Mouse (Mus musculus) bone marrow macrophage, adult 2 months (primary cell): Measurements from ENCODE around the gene Cyp24a1. TPM values are rescaled to one million over a fixed set of nuclear protein-coding genes. Genes with fewer than 3 reads are reported as not detected.

Experiments
- H3K27ac ChIP-seq: 2 replicates; pipeline ENCODE4 v1.5.1; 2012; ENCODE audit warnings: low read depth, low read length; ENCODE audit not compliant: insufficient read depth
- H3K4me1 ChIP-seq: 2 replicates; pipeline ENCODE4 v1.6.1; 2012; ENCODE audit warnings: low read length; ENCODE audit not compliant: control insufficient read depth, insufficient read depth
- H3K4me3 ChIP-seq: 2 replicates; pipeline ENCODE4 v1.5.1; 2012; ENCODE audit warnings: mild to moderate bottlenecking, low read length, moderate library complexity; ENCODE audit not compliant: insufficient read depth
- CTCF ChIP-seq: IDR thresholded peaks from 2 replicates; pipeline ENCODE4 v1.5.1; 2012; ENCODE audit warnings: low read depth, mild to moderate bottlenecking, low read length, moderate library complexity
- POLR2A ChIP-seq: IDR thresholded peaks from 2 replicates; pipeline ENCODE4 v1.6.1; 2012; ENCODE audit warnings: mild to moderate bottlenecking, low read depth, low read length, borderline replicate concordance
- polyA plus RNA-seq: library from polyadenylated mRNA; stranded (reverse); fragments of >200 nt; gene quantifications from 2 replicates; pipeline ENCODE4 v1.2.4, GENCODE M21; 2012; ENCODE audit not compliant: missing spikeins, insufficient read depth, insufficient read length

The Cyp24a1 gene
- not detected in 2 replicates for polyA plus RNA-seq

DNA sequence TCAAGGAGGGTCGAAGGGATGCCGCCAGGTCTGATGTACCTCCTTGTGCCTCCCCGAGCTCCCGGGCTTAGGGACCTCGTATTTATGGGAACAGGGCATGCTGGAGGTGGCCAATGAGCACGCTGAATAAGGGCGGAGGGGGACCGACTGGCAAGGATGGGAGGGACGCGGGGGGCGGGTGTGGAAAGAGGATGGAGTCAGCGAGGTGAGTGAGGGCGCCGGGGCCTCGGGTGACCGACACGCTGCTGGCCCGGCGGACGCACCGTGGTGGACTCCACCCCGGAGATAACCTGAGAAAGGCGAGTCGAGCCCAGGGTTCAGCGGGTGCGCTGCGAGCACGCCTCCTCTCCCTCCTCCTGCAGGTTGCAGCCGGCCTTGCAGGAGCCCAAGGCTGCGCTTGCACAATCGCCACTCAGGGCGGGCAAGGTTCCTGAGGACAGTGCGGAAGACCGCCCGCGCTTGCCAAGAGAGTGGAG lies at the start of gene Cyp24a1:
TSS of gene Cyp24a1 (minus strand) at position 55 of the 476 bp plus-strand sequence.
- no peaks in the 10 kb centered on the region for H3K4me1 ChIP-seq
- H3K4me3 ChIP-seq: no peak within 1 kb of the TSS
- H3K27ac ChIP-seq: no peak within 1 kb of the TSS

DNA sequence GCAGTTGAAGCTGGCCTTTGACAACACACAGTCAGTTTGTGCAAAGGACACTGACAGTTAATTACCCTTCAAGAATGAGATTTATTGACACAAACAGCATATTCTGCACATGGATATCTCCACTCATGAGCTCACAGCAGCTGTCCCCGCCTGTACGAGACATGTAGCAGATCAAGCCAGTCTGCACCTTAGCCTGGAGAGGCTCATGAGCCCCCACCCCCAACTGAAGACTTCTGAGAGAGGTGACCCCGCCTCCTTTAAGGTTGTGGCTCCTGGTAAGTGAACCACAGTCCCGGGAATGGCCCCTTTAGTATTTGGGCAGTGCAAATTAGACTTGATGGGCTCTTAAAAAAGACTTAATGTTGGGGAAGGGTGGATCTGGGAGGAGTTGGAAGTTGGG lies 48.8 kb upstream of the Cyp24a1 start:
- Histone ChIP-seq H3K4me3 (no peak overlapping the region), H3K27ac (no peak overlapping the region), H3K4me1 (no peaks in the 10 kb centered on the region)
- TF ChIP-seq CTCF (no peak), POLR2A (no peak)

More for the DNA sequence above, at the start of gene Cyp24a1:
- TF ChIP-seq POLR2A: no peak
- TF ChIP-seq CTCF: no peak

DNA sequence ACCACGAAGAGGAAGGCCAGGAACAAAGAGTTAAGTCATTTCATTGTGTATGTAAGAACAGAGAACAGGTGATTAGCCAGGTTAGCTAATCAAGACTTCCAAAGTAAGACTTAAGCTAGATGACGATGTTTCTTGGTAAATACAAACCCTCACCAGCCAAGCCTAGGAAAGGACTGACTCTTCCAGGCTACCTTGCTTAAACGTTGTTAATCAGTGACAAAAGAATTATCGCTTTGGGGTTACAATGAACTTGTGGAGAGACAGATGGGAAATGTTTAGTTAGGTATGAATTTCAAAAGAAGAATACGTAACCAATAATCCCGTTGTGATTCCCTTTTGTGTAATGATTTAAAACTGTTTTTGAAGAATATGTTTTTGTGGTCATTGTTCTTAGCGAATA lies 48.0 kb upstream of the Cyp24a1 start:
- H3K4me3 ChIP-seq: no peak overlapping the region
- no peak overlapping the region for H3K27ac ChIP-seq
- no peak for TF ChIP-seq CTCF
- no peak for TF ChIP-seq POLR2A
- no peaks in the 10 kb centered on the region for H3K4me1 ChIP-seq

DNA sequence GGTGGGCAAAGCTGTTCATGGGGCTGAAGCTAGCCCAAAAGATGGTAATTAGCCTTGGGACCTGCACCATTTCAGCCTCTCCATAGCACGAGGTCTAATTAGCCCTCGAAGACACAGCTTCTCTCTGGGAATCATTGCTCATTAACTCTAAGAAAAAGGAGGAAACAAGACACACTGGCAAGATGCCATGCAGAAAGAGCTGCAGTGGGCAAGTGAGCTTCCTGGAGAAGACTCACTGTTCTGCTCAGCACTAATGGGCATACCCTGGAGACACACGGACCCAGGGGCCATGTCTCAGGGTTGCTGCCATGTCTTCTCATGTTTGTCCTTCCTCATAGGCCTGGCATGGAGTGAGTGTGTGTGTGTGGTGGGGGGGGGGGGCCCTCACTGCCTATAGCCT lies 47.2 kb upstream of the Cyp24a1 start:
- TF ChIP-seq CTCF (no peak), POLR2A (no peak)
- Histone ChIP-seq H3K4me1 (no peaks in the 10 kb centered on the region), H3K4me3 (no peak overlapping the region), H3K27ac (no peak overlapping the region)

DNA sequence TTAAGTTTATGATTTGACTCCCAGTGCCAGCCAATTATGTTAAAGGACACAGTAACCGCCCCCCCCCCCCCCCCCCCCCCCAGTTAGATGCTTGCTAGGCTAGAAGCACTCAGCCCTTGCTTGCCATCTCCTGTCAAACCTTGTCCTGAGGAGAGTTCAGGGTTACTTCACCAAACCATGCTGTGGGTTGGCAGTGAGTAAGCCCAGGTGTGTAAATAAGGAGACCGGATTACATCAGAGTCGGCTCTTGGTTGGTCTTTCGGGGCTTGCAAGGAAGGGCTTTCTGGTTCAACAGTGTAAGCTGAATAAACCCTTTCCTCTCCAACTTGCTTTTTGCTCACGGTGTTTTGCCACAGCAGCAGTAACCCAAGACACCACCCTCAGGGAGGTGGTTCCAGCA lies 46.7 kb upstream of the Cyp24a1 start:
- Histone ChIP-seq H3K27ac (no peak overlapping the region), H3K4me3 (no peak overlapping the region), H3K4me1 (no peaks in the 10 kb centered on the region)
- TF ChIP-seq POLR2A: no peak
- no peak for TF ChIP-seq CTCF

DNA sequence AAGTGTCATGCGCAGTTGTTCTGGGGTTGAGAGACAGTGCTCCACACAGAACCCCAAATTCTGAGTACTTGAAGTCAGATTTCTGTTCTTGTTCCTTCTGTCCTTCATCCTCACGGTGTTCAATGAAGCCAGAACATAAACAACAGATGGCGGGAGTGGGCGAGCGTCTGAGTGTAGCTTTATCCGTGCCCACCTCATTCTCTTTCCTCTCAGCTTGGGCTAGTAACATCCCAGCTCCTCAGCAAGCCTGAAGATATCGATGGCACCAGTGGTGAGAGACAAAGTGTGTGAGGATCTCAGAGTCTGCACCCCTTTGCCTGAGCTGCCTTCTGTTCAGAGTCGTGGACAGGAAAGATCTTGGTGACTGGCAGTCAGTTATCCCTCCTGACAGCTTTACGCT lies 42.3 kb upstream of the Cyp24a1 start:
- TF ChIP-seq CTCF: no peak
- no peak for TF ChIP-seq POLR2A
- H3K27ac ChIP-seq: no peak overlapping the region

DNA sequence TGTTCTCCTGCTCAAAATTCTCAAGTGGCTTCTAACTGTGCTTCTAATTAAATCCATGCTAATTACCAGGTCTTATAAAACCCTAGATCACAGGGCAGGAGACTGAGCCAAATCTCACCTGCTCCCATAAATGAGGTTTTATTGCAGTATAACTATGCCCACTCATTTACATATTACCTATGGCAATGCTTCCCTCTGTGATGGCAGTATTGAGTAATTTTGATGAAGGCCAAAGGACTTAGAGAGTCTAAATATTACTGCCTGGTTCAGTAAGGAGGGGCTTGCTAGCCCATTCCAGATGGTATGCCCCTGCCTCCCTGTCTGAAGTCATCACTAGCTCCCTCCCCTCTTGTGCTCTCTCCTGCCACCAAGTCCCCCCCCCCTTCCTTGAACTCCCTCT lies 38.9 kb upstream of the Cyp24a1 start:
- Histone ChIP-seq H3K27ac (no peak overlapping the region), H3K4me3 (no peak overlapping the region), H3K4me1 (no peaks in the 10 kb centered on the region)
- TF ChIP-seq POLR2A (no peak), CTCF (no peak)

More for the DNA sequence above, 42.3 kb upstream of the Cyp24a1 start:
- Histone ChIP-seq H3K4me3 (no peak overlapping the region), H3K4me1 (no peaks in the 10 kb centered on the region)

DNA sequence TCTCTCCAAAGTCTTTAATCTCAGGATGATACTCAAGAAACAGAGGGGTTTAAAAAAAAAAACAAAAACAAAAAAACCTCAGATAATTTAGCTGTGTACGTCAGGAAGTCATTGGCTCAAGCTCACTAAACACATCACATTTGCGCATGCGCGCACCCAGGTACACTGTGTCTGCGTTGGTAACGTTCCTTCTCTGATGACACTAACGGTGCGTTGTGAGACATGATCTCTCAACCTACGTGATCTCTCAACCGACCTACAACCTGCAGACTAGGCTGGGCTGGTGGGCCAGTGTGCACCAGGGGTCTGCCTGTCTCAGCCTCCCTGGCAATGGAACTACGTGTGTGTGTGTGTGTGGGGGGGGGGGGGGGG lies 37.8 kb upstream of the Cyp24a1 start:
- H3K4me3 ChIP-seq: no peak overlapping the region
- TF ChIP-seq CTCF (no peak), POLR2A (no peak)
- H3K27ac ChIP-seq: no peak overlapping the region

DNA sequence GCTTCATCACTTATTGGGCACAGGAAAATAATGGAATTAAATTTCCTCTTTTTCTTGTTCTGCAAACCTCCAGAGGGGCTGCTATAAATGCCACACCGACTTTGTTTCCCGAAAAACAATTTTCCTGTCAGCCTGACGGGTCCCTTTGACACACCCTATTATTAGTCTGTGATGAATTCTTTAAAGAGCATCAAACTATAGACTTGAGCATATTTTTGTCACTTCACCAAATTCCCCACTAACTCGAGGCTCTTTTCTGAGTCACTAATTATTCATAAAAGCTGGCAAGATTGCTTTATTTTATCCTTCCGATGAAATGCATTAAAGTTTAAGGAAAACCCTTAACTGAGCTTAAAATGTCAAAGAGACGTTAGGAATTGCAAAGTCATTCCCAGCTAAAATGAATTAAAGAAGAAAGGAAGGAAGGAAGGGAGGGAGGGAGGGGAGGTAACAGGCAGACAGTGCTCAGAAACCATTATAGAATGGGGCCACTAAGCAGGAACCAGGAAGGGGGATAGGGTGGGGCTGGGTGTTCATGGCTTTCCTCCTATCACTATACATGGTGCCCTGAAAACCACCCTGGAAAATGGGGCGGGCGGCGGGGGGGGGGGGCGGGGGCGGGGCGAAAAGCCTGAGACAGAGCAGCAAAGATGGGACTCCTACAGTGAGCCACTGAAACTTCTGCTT lies 37.3 kb upstream of the Cyp24a1 start:
- H3K4me1 ChIP-seq: no peaks in the 10 kb centered on the region
- TF ChIP-seq CTCF (no peak), POLR2A (no peak)
- no peak overlapping the region for H3K4me3 ChIP-seq
- H3K27ac ChIP-seq: no peak overlapping the region

More for the DNA sequence above, 37.8 kb upstream of the Cyp24a1 start:
- H3K4me1 ChIP-seq: no peaks in the 10 kb centered on the region

DNA sequence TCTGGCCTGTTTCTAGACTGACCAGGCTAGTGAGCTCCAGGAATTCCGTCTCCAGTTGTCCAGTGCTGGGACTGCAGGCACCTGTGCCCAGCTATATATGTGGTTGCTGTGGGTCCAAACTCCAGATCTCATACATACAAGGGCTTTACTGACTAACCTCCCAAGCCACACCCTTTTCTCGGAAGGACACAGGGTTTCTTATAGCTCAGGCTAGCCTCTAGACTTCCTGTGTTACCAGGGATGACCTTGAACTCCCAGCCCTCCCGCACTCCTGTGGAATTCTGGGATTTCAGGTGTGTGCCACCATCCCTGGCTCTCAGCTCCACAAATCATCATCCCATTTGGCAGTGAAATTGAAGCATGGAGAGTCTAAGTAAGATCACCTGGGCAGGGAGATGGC lies 33.3 kb upstream of the Cyp24a1 start:
- TF ChIP-seq POLR2A: no peak
- no peak for TF ChIP-seq CTCF
- no peaks in the 10 kb centered on the region for H3K4me1 ChIP-seq
- no peak overlapping the region for H3K4me3 ChIP-seq
- no peak overlapping the region for H3K27ac ChIP-seq

DNA sequence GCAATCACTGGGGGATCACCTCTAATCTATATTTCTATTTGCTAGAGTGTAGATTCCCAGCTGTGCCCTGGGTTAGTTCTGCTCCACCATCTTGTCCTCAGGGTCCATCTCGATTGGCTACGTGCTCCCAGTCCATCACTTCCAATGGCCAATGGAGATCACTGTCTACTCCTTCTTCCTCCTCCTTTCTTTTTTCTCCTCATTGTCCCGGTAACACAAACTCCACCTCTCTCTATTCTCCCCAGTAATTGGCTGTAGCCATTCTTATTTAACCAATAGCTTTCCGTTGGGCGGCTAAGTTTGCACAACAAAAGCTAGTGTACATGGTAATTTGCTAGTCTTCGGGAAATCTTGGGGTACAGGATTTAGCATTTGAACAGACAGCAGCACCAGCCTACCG lies 32.8 kb upstream of the Cyp24a1 start:
- Histone ChIP-seq H3K4me1 (no peaks in the 10 kb centered on the region), H3K4me3 (no peak overlapping the region), H3K27ac (no peak overlapping the region)
- no peak for TF ChIP-seq CTCF
- no peak for TF ChIP-seq POLR2A
